Mouse (Mus musculus) CD4-positive helper T cell, adult 2 months (primary cell): ENCODE measurements at regions not wholly inside any gene's neighbourhood (a gene's known extent, or its start where the extent isn't known, plus 50 kb on each side); places are given as distances from the start of the nearest gene placed in this dataset.
"Not testable (repeated sequence)": the region's sequence is repeated elsewhere in the genome, so short reads cannot be mapped to it uniquely, and the experiment has no call there.

Experiments
- DNase-seq: peaks from one replicate; pipeline ENCODE4 v3.0.0-alpha.2; 2012; ENCODE audit warnings: low read depth, missing footprints, low spot score

GRCm38 (mm10) chr6:3201507-3201906, 197.9 kb downstream of the Samd9l start:
- not testable (repeated sequence) for DNase-seq

- peak; percentile 34 for DNase-seq
These were observed 198.3 kb downstream of the Samd9l start for GRCm38 (mm10) chr6:3201107-3201506.

- DNase-seq = peak; percentile 81
These were observed 198.8 kb downstream of the Samd9l start for GRCm38 (mm10) chr6:3200586-3200985.

DNA sequence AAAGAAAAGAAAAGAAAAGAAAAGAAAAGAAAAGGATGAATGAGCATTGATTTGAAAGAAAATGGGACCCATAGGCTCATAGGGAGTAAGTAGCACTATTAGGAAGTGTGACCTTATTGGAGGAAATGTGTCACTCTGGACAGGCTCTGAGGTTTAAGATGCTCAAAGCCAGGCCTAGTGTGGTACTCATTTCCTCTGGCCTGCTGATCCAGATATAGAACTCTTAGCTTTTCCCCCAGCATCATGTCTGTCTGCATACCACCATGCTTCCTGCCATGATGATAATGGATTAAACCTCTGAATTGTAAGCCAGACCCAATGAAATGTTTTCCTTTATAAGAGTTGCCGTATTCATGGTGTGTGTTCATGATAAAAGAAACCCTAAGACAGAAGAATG, 206.9 kb downstream of the Samd9l start:
- DNase-seq = not testable (repeated sequence)

- DNase-seq = not testable (repeated sequence)
These were observed 207.5 kb downstream of the Samd9l start for GRCm38 (mm10) chr6:3191695-3192423.

GRCm38 (mm10) chr6:3183819-3184199, 215.6 kb downstream of the Samd9l start:
- DNase-seq = peak; percentile 70

DNA sequence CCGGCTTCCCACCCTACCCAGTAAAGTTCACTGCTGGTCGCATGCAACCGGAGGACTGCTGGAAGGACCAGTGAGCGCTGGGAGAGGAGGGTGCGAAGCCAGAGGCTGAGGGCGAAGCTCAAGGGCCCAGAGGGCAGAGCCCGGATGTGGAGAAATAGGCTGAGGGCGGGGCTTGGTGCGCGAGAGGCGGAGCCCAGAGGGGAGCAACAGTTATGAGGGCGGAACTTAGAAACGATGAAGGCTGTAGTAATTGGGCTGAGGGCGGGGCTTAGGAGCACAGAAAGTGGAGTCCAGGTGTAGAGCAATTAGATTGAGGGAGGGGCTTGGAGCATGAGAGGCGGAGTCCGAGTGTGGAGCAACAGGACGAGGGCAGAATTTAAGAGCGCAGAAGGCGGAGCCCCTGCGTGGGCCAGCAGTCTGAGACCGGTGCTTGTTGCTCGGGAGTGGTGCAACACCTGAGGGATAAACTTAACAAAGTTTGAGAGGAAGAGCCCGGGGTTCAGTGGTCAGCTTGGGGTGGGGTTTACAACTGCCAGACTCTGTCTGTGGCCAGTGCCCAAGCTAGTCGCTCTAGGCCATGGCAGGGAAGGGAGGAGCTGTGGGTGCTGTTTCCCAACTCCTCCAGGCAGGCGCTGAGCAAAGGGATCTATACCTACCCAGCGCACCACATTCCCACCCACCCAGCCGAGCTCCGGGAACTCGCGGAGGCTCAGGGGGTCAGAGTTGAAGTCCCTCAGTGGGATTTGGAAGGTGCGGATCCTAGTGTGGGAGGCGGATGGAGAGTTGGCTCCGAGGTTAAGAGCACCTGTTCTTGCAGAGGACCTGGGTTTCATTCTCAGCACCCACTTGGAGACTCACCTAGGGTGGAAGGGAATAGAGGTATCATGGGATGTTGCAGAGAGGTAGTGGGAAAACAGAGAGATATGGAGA, 216.2 kb downstream of the Samd9l start:
- DNase-seq = peak; percentile 68

DNA sequence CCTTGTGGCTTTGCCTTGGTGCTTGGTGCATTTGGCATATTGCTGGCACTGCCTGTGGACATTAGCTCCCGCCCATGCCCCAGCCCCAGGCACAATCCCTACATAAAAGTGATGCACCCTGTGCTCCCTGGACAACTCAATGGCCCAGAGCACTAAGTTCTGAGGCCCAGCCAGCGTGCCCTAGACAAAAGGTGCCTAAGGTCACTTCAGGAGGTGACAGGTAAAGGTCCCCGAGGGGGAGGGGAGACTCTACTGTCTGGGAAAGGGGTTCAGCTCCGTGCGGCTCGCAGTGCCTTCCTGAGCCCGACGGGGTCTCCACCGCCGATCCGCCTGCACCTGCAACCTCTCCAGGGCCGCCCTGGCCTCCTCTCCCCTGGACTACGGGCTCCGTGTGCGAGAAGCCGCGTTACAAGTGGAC, 216.9 kb downstream of the Samd9l start:
- peak; percentile 8 for DNase-seq

DNA sequence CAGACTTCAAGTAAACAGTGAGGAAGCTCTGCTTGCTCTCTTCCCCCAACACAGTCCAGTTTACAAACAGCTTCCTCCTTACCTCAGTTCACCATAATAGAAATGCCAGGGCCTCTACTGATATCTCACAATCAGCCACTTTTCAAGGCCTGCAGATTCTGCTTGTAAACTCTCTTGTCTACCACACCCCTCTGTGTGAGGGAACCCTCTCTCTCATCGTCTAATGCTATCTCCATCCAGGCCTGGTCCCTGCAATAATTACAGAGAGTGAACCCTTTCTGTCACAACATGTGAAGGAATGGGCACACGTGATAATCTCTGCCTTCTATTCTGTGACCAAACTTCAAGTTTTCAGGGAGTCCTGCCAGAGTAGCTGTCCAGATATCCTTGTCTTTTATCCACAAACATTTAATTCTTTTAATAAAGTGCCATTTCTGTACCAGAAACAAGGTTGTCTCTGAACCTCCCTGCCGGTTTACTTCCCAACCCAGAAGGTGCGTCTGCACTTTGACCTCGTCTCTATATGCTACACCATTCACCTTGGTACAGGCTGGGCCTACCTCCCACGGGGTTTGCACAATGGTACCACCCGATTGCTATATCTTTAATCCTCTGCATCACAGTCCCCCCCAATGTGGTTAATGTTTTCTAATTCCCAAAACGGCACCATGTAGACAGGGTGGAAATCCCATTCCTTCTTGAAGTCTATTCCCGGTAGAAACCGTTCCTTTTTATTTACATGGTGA, 219.6 kb downstream of the Samd9l start:
- not testable (repeated sequence) for DNase-seq

DNA sequence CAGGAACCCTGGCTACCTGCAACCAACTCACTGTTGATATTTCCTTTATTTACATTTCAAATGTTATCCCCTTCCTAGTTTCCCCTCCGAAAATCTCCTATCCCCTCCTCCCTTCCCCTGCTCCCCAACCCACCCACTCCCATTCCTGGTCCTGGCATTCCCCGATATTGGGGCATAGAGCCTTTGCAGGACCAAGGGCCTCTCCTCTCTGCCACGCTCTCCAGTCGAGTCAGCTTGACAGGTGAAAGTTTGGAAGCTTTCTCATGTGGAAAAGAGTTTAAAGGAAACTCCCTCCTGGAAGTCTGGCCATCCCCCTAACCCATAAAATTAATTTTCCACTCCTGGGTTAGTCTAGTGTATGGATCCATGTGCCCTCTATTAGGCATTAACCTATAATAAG, 229.9 kb downstream of the Samd9l start:
- DNase-seq = not testable (repeated sequence)

DNA sequence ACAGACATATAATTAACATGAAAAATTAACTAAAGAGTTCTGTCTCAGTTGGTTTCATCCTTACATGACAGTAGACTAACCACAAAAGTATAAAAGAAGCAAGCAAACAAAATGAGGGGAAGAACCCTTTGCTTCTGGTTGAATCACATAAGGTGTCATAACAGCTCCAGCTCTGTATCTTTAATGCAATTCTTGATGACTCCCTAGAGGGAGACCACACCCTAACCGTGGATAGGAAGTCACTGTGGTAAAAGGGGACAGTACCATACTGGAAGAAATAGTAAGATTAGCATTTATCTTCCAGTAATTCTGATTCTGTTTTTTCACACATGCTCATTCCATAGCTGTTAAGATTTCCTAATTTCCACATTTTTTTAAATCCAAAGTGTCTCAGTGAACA, 233.2 kb downstream of the Samd9l start:
- DNase-seq = not testable (repeated sequence)

- DNase-seq = not testable (repeated sequence)
These were observed 247.5 kb downstream of the Samd9l start for GRCm38 (mm10) chr6:3151901-3152300.

GRCm38 (mm10) chr6:3137823-3138222, 261.5 kb downstream of the Samd9l start:
- not testable (repeated sequence) for DNase-seq

DNA sequence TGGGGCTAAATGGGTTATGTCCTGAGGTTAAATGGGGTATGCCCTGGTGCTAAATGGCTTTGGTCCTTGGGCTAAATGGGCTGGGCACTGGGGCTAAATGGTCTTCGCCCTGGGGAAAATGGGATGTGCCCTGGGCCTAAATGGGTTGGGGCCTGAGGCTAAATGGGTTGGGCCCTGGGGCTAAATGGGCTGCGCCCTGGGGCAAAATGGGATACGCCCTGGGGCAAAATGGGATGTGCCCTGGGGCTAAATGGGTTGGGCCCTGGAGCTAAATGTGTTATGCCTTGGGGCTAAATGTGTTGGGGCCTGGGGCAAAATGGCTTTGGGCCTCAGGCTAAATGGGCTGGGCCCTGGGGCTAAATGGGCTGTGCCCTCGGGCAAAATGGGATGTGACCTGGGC, 265.6 kb downstream of the Samd9l start:
- DNase-seq = not testable (repeated sequence)

GRCm38 (mm10) chr6:3116296-3116695, 283.1 kb downstream of the Samd9l start:
- DNase-seq = not testable (repeated sequence)
